Mouse (Mus musculus) brain, embryonic 14.5 days (tissue): ENCODE measurements at regions not wholly inside any gene's neighbourhood (a gene's known extent, or its start where the extent isn't known, plus 50 kb on each side); places are given as distances from the start of the nearest gene placed in this dataset.
A peak's percentile ranks its signal among the peaks of the same experiment; 100 is the strongest.
"Not testable (repeated sequence)": the region's sequence is repeated elsewhere in the genome, so short reads cannot be mapped to it uniquely, and the experiment has no call there.

Experiments
- DNase-seq: peaks from one replicate; pipeline ENCODE4 v3.0.0-alpha.2; 2011; ENCODE audit warnings: low read depth
- CTCF ChIP-seq: fragments of 200-500 bp; IDR thresholded peaks from 2 replicates; pipeline ENCODE4 v1.5.1; 2012; ENCODE audit warnings: inconsistent platforms, mild to moderate bottlenecking, moderate library complexity, borderline replicate concordance; ENCODE audit not compliant: insufficient read depth, insufficient read length; ENCODE audit errors: extremely low read depth
- POLR2A ChIP-seq: fragments of 200-500 bp; IDR thresholded peaks from 2 replicates; pipeline ENCODE4 v1.6.1; 2012; ENCODE audit warnings: mild to moderate bottlenecking, inconsistent platforms, borderline replicate concordance; ENCODE audit not compliant: poor library complexity, insufficient read depth, insufficient read length, severe bottlenecking; ENCODE audit errors: extremely low read depth

DNA sequence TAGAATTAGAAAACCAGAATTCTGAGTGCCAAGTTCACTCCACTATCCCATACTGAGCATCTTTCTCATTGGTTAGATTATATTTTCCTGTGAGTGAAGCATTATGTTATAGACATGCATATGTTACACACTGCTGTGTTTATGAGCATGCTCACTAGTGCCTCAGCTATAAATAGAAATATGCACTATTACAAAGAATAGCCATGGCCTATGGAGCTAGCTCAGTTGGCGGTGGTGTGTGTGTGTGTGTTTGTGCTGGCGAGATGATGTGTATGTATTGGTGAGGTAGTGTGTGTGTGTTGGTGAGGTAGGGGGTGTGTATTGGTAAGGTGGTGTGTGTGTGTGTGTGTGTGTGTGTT, 106.2 kb downstream of the Sec31a start:
- peak; percentile 44 for DNase-seq

GRCm38 (mm10) chr5:100309071-100309806, 106.8 kb downstream of the Sec31a start:
- no peak for TF ChIP-seq CTCF
- TF ChIP-seq POLR2A = no peak
- DNase-seq = peak; percentile 59

More for the DNA sequence above, 106.2 kb downstream of the Sec31a start:
- TF ChIP-seq CTCF (no peak), POLR2A (no peak)

DNA sequence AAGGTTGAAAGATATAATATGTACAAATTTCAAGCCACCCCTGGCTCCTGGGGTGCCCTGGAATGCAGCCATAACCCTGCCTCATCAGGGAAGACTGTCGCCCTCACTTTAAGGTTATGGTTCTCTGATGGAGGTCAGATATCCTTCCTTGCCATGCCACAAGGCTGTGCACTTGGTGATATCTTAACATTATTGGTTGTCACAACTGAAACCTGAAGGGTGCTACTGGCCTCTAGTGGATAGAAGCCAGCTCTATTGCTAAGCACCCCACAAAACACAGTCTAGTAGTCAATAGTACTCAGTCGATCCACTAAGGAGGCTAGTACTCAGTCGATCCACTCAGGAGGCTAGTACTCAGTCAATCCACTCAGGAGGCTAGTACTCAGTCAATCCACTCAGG, 111.6 kb downstream of the Sec31a start:
- TF ChIP-seq CTCF = peak; percentile 47; the same call in 1 of the 2 replicates
- no peak for TF ChIP-seq POLR2A
- DNase-seq = peak; percentile 70

- no peak for DNase-seq
- no peak for TF ChIP-seq POLR2A
- TF ChIP-seq CTCF = no peak
These were observed 113.8 kb downstream of the Sec31a start for GRCm38 (mm10) chr5:100302068-100302775.

- no peak for DNase-seq
- TF ChIP-seq CTCF = no peak
- no peak for TF ChIP-seq POLR2A
These were observed 116.9 kb downstream of the Sec31a start for GRCm38 (mm10) chr5:100299141-100299540.

GRCm38 (mm10) chr5:100294189-100294588, 121.8 kb downstream of the Sec31a start:
- TF ChIP-seq POLR2A = no peak
- TF ChIP-seq CTCF = no peak
- no peak for DNase-seq

- no peak for DNase-seq
- TF ChIP-seq POLR2A = no peak
- no peak for TF ChIP-seq CTCF
These were observed 120.6 kb upstream of the Tmem150c start for GRCm38 (mm10) chr5:100280215-100280614.

DNA sequence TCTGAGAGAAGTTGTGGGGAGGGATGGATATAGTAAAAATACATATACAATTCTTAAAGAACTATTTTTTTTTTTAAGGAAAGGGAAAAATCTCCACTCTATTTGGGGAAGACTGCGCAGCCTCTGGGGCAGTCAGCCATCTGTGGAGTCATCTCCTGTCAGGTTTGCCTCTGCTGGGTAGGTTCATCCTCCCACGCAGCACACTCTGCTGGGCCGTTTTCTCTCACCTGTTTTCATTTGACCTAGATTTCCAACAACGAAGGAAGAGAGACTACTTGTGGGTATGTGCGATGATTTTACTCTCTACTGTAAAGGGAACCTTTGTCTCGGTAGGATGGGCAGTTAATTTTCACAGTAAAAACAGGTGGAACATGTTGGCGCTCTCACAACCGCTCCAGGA, 119.9 kb upstream of the Tmem150c start:
- DNase-seq = no peak
- TF ChIP-seq CTCF (no peak), POLR2A (no peak)

GRCm38 (mm10) chr5:100274674-100275073, 115.1 kb upstream of the Tmem150c start:
- DNase-seq = no peak
- TF ChIP-seq CTCF = no peak

DNA sequence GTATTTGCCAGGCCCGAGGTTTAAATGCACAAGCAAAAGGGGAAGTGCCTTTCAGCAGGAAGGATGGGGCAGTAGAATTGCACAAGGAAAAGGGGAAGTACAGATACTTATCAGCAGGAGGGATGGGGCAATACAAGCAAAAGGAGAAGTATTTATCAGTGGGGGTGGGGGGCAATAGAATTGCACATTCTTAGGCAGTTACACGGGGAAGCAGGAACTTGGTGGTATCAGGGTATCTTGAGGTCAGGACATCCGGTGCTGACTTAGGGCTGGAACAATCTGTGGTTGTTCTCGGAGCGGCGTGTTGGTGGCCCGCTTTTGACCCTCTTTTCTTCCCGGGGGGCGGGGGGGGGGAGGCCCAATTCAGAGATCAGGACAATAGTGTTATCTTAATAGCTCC, 112.4 kb upstream of the Tmem150c start:
- not testable (repeated sequence) for DNase-seq

DNA sequence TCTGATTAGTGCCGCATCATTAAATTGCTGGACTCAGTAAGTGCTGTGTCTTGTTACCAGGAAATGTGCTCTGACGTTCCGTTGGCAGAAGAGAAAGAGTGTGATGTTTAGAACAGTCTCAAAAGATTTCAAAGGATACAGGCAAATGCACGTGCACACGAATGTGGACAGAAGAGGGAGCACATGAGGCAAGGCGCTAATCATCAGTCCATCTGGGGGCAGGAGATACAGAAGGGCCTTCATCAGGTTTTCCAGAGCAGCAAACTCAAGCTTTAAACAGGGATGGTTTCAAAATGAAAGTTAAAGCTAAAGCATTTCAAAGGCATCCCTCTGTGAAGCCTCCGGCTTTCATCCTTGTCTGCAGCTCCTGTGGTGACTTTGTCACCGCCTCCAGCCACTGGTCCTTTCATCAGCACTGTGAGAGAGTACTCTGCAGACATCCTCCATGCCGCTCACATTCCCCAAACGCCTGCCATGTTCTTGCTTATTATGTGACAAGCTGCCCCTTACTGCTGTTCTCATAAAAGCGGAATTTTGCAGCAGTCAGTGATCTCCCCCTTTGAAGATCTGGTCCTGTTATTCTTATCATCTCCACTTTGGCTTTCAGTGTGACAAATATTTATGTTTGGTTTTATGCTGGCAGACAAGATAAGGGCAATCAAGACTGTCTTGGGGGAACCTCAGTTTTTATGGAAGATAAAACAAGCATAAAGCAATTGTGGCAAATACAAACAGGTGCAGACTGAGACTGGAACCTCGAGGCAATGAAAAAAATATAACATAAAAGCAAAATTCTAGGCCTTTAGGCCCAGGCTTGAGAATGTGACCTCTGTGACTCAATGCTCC, 111.5 kb upstream of the Tmem150c start:
- peak; percentile 82 for DNase-seq
- TF ChIP-seq CTCF (no peak), POLR2A (no peak)
